Mouse (Mus musculus): Measurements from ENCODE around the gene Etnk1. TPM values are rescaled to one million over a fixed set of nuclear protein-coding genes. Genes with fewer than 3 reads are reported as not detected.

Gene Etnk1
- total and polyA plus RNA-seq, 3 experiments, result 27.1 to 33.4 (median 32.8) TPM

DNA sequence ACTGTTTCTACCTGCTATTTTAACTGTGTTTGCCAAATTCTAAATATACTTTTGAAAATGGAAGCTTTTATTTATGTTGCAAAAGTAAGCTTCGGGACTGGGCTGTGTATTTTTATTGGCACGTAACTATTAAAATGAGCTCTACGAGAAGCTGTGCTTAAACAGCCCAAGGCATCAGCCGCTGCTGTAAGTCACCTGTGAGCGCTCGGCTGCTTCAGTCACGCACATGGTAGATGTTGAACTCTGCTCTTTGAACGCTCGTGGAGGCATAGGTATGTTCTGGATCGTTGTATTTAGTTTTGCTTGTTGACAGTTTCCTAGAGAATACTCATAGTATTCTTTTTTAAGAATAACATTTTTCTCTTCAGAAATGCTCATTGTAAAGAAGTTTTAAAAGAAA is 26.1 kb downstream of the Etnk1 start:
- TF ChIP-seq UBTF (IDR thresholded peaks at IDR 0.05; ENCODE audit: low read depth, low read length), result no peak
- TF ChIP-seq BHLHE40 (IDR thresholded peaks at IDR 0.05; ENCODE audit: low read depth, low read length), result no peak
- no peak for TF ChIP-seq NELFE (IDR thresholded peaks at IDR 0.05; ENCODE audit: low read depth, low read length)
- no peak for TF ChIP-seq ZKSCAN1 (IDR thresholded peaks at IDR 0.05; ENCODE audit: borderline replicate concordance, low read depth, low read length)
- no peak for TF ChIP-seq KAT2A (IDR thresholded peaks at IDR 0.05; ENCODE audit: insufficient replicate concordance, low read length)
- no peak for TF ChIP-seq HCFC1 (IDR thresholded peaks at IDR 0.05; ENCODE audit: low read depth, low read length)
- TF ChIP-seq CHD1 (IDR thresholded peaks at IDR 0.05; ENCODE audit: low read depth, low read length), result no peak
- TF ChIP-seq MXI1 (IDR thresholded peaks at IDR 0.05; ENCODE audit: low read depth, low read length), result no peak
- no peak for TF ChIP-seq POLR2A (IDR thresholded peaks at IDR 0.05; ENCODE audit: low read depth, low read length)
- TF ChIP-seq ZNF384 (IDR thresholded peaks at IDR 0.05; ENCODE audit: low read depth, low read length), result no peak
- no peak for TF ChIP-seq MAZ (IDR thresholded peaks at IDR 0.05; ENCODE audit: low read depth, low read length)
- TF ChIP-seq CTCF (conservative IDR thresholded peaks at IDR 0.05 in 1 of 2, IDR thresholded peaks at IDR 0.05 in 1 of 2; ENCODE audit: low read depth in 2 of 2, low read length in 2 of 2), result no peak
- TF ChIP-seq ZC3H11A (IDR thresholded peaks at IDR 0.05; ENCODE audit: low read depth, low read length), result no peak
- no peak for TF ChIP-seq TCF12 (IDR thresholded peaks at IDR 0.05; ENCODE audit: low read depth, low read length)
- TF ChIP-seq GABPA (IDR thresholded peaks at IDR 0.05; ENCODE audit: insufficient replicate concordance, low read depth, low read length), result no peak
- no peak for DNase-seq (ENCODE audit: extremely low read depth)
- in situ Hi-C loops (cut with MboI; ENCODE audit: low pct_ligation_motif_present, low pct_unique_long_range_greater_than_20kb, low sequenced_read_pairs), result no loop called here
- Histone ChIP-seq H3K4me2 (ENCODE audit: insufficient read depth, low read depth, poor library complexity, severe bottlenecking) (no peak overlapping the region), H3K36me3 (replicated peaks in 1 of 2; ENCODE audit: control insufficient read depth in 1 of 2, insufficient read depth in 1 of 2, low read length in 1 of 2) (peaks cover 59 to 92% of the 10 kb centered on the region in 2 experiments), H3K4me1 (ENCODE audit: control insufficient read depth in 1 of 2, insufficient read depth in 2 of 2) (peaks cover 0 to 14% of the 10 kb centered on the region in 2 experiments; a peak in 1 of 4 replicates), H3K27ac (ENCODE audit: insufficient read depth, low read depth) (no peak overlapping the region), H3K79me2 (replicated peaks; ENCODE audit: control insufficient read depth, extremely low read depth, insufficient read depth, poor library complexity, severe bottlenecking) (no peaks in the 10 kb centered on the region; the same call in 1 of the 2 replicates), H3K27me3 (replicated peaks) (no peaks in the 10 kb centered on the region), H3K9me3 (replicated peaks; ENCODE audit: low read length) (no peaks in the 10 kb centered on the region), H3K9ac (ENCODE audit: insufficient read depth, low read depth) (no peak overlapping the region), H3K4me3 (replicated peaks in 1 of 3; ENCODE audit: low read depth in 2 of 3, low read length in 2 of 3, poor library complexity in 1 of 3) (no peak overlapping the region)
- dilution Hi-C loops (cut with MboI; ENCODE audit: extremely low pct_ligation_motif_present, extremely low pct_unique_long_range_greater_than_20kb, low sequenced_read_pairs), result loop anchor here (25.0 kb wide), 1 partner anchor 106 kb away; no protein-coding TSS in a partner anchor

DNA sequence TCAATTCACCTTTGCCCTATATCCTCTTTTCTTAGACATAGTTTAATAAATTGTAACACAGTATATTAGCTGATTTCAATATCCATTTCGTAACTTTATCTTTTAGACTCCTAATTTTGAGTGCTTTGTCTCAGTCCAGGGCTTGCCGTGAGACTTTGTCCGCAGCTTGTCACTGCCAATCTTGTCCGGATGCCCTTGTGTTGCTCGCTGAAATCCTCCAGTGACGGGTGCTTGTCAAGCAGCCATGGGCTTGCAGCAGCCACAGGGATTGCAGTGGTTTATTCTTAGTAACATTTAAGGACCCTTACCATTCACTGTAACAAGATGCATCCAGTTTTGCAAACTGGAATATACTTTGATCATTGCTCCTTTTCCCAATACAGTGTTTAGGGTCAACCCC is 26.6 kb downstream of the Etnk1 start:
- no peaks in the 10 kb centered on the region for H3K9me3 ChIP-seq (replicated peaks; ENCODE audit: low read length)
- TF ChIP-seq TBP (conservative IDR thresholded peaks at IDR 0.05; ENCODE audit: low read depth, low read length), result no peak
- TF ChIP-seq NELFE (IDR thresholded peaks at IDR 0.05; ENCODE audit: low read depth, low read length), result no peak
- TF ChIP-seq CHD1 (IDR thresholded peaks at IDR 0.05; ENCODE audit: low read depth, low read length), result no peak
- no peak for TF ChIP-seq USF2 (conservative IDR thresholded peaks at IDR 0.05; ENCODE audit: low read depth, low read length)
- no peak for TF ChIP-seq CTCF (conservative IDR thresholded peaks at IDR 0.05 in 1 of 2, IDR thresholded peaks at IDR 0.05 in 1 of 2; ENCODE audit: low read depth in 2 of 2, low read length in 2 of 2)
- no peak for TF ChIP-seq ZNF384 (IDR thresholded peaks at IDR 0.05; ENCODE audit: low read depth, low read length)
- no peak for TF ChIP-seq MAX (IDR thresholded peaks at IDR 0.05; ENCODE audit: low read length)
- TF ChIP-seq EP300 (IDR thresholded peaks at IDR 0.05; ENCODE audit: low read length), result no peak
- TF ChIP-seq MAFK (IDR thresholded peaks at IDR 0.05; ENCODE audit: insufficient replicate concordance, low read length), result no peak
- no peak for TF ChIP-seq SIN3A (IDR thresholded peaks at IDR 0.05; ENCODE audit: low read length)
- no peak for TF ChIP-seq POLR2A (IDR thresholded peaks at IDR 0.05; ENCODE audit: low read depth, low read length)
- no peak for TF ChIP-seq ZC3H11A (IDR thresholded peaks at IDR 0.05; ENCODE audit: low read depth, low read length)
- TF ChIP-seq KAT2A (IDR thresholded peaks at IDR 0.05; ENCODE audit: insufficient replicate concordance, low read length), result no peak
- TF ChIP-seq NRF1 (IDR thresholded peaks at IDR 0.05; ENCODE audit: low read depth, low read length), result no peak
- no peak for TF ChIP-seq MXI1 (IDR thresholded peaks at IDR 0.05; ENCODE audit: low read depth, low read length)
- no peak for TF ChIP-seq PAX5 (IDR thresholded peaks at IDR 0.05; ENCODE audit: low read length)
- no peak for TF ChIP-seq RAD21 (IDR thresholded peaks at IDR 0.05; ENCODE audit: low read depth, low read length)
- no peak for TF ChIP-seq RCOR1 (conservative IDR thresholded peaks at IDR 0.05; ENCODE audit: low read depth, low read length)
- no peak for TF ChIP-seq ZKSCAN1 (IDR thresholded peaks at IDR 0.05; ENCODE audit: borderline replicate concordance, low read depth, low read length)
- DNase-seq (ENCODE audit: extremely low read depth), result no peak
- H3K27ac ChIP-seq (ENCODE audit: insufficient read depth, low read depth), result no peak overlapping the region
- peaks cover 0 to 9% of the 10 kb centered on the region in 2 experiments; a peak in 1 of 4 replicates for H3K4me1 ChIP-seq (ENCODE audit: control insufficient read depth in 1 of 2, insufficient read depth in 2 of 2)
- no peak overlapping the region for H3K9ac ChIP-seq (ENCODE audit: insufficient read depth, low read depth)
- H3K79me2 ChIP-seq (replicated peaks; ENCODE audit: control insufficient read depth, extremely low read depth, insufficient read depth, poor library complexity, severe bottlenecking), result no peaks in the 10 kb centered on the region; the same call in 1 of the 2 replicates
- no peaks in the 10 kb centered on the region for H3K27me3 ChIP-seq (replicated peaks)
- H3K36me3 ChIP-seq (replicated peaks in 1 of 2; ENCODE audit: control insufficient read depth in 1 of 2, insufficient read depth in 1 of 2, low read length in 1 of 2), result peaks cover 60 to 92% of the 10 kb centered on the region in 2 experiments
- in situ Hi-C loops (cut with MboI; ENCODE audit: low pct_ligation_motif_present, low pct_unique_long_range_greater_than_20kb, low sequenced_read_pairs), result no loop called here
- dilution Hi-C loops (cut with MboI; ENCODE audit: extremely low pct_ligation_motif_present, extremely low pct_unique_long_range_greater_than_20kb, low sequenced_read_pairs), result loop anchor here (25.0 kb wide), 1 partner anchor 106 kb away; no protein-coding TSS in a partner anchor
- H3K4me2 ChIP-seq (ENCODE audit: insufficient read depth, low read depth, poor library complexity, severe bottlenecking), result no peak overlapping the region
- H3K4me3 ChIP-seq (replicated peaks in 1 of 3; ENCODE audit: low read depth in 2 of 3, low read length in 2 of 3, poor library complexity in 1 of 3), result no peak overlapping the region

All from CH12.LX (cell line).